Mouse (Mus musculus) lung, adult 2 months (tissue): ENCODE data around the gene Hamp2. TPM values are rescaled to one million over a fixed set of nuclear protein-coding genes. Genes with fewer than 3 reads are reported as not detected.
"Not testable (repeated sequence)": the region's sequence is repeated elsewhere in the genome, so short reads cannot be mapped to it uniquely, and the experiment has no call there.

Source experiments
- DNase-seq: peaks from one replicate; pipeline ENCODE4 v3.0.0; 2022
- H3K4me1 ChIP-seq: fragments of 200-500 bp; 2 replicates; pipeline ENCODE4 v1.6.1; 2011; ENCODE audit warnings: low read length; ENCODE audit not compliant: control insufficient read depth, insufficient read depth
- H3K4me3 ChIP-seq: fragments of 200-500 bp; replicated peaks from 2 replicates; pipeline ENCODE3; 2011; ENCODE audit warnings: low read depth, mild to moderate bottlenecking, control low read depth, low read length; ENCODE audit errors: extremely low read depth
- CTCF ChIP-seq: fragments of 200-500 bp; IDR thresholded peaks from 2 replicates; pipeline ENCODE4 v1.5.1; 2011; ENCODE audit warnings: mild to moderate bottlenecking, low read length, control low read depth; ENCODE audit not compliant: insufficient read depth
- POLR2A ChIP-seq: fragments of 200-500 bp; IDR thresholded peaks from 2 replicates; pipeline ENCODE4 v1.6.1; 2011; ENCODE audit warnings: low read depth, mild to moderate bottlenecking, control low read depth, low read length, borderline replicate concordance; ENCODE audit errors: extremely low read depth
- WGBS: fragments of 180-500 bp; shearing (Covaris S2); methylation state at CpG from one replicate; pipeline ENCODE4 v1.1.7; 2018; 5-methylcytosine and 5-hydroxymethylcytosine counted together
- polyA plus RNA-seq: library from polyadenylated mRNA; depleted of rRNA; stranded (reverse); fragments of >200 nt; gene quantifications from 2 replicates; pipeline ENCODE4 v1.2.3, GENCODE M21; 2012

Hamp2 gene
- polyA plus RNA-seq, 1 experiment: 0.75 TPM

DNA sequence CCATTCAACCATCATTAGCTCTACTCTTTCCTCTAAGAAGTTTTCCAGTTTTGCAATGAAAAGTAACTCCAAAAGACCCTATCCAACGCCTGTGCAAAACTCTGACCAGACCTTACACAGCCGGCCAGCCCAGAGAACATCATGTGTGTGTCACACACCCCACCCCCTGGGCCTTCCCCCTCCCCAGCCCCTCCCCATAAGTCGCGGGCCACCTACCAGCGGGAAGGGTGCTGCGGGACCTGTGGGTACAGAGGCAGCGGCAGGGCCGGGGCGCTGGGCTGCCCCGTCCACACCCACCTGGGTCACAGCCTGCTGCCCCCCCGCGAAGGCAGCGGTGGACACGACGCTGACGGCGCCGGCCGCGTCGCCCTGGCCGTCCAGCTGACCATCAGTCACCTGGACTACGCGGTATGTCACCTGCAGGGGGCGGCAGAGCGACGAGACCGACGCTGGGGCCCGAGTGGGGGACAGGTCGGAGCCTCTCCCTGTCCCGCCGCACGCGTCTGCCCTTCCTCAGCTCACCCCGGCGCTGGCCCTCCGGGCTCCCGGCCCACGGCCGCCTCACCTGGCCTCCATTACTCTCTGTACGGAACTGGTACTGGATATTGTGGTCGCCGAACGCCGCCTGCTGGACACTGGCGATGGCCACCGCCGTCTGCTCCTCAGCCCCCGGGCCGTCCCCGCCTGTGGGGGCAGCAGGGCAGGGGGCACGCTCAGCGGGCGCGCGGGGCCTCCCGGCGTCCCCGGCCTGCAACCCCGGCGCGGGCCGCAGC is 31.3 kb upstream of the Hamp2 start:
- peak overlapping the region; percentile 88 for H3K4me3 ChIP-seq
- H3K4me1 ChIP-seq: peaks cover 7% of the 10 kb centered on the region
- peak; percentile 89 for DNase-seq
- peak; percentile 70; the same call in 1 of the 2 replicates for TF ChIP-seq POLR2A
- TF ChIP-seq CTCF: peak; percentile 41
- under 1% methylated on average over 64 of the region's 64 CpGs for WGBS

DNA sequence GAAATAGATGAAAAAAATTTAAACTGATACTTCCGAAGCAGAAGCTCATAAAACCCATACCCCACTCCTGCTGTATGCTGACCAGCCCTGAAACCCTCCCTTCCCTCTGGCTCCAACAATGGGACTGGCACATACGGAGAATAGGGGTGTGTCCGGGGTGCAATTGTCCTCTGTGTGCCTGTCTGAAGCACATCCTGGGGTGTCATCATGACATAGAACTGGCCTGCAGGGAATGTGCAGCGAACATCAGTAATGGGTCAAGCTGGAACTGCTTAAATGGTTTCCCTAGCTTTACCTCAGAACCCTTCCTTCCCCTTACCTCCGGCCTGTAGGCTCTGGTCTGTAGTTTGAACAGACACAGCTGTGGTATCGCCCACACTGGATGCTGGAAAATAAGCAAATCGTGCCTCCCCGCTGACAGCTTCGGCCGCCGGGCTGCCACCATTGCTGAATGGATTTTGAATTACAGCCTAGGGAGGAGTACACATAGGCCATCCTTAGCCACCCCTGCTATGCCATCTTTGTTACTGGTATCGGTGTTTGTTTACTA is 30.6 kb upstream of the Hamp2 start:
- TF ChIP-seq CTCF (no peak), POLR2A (no peak)
- no peak for DNase-seq
- Histone ChIP-seq H3K4me3 (no peak overlapping the region), H3K4me1 (peaks cover 7% of the 10 kb centered on the region)
- 76% methylated on average over 12 of the region's 12 CpGs for WGBS

DNA sequence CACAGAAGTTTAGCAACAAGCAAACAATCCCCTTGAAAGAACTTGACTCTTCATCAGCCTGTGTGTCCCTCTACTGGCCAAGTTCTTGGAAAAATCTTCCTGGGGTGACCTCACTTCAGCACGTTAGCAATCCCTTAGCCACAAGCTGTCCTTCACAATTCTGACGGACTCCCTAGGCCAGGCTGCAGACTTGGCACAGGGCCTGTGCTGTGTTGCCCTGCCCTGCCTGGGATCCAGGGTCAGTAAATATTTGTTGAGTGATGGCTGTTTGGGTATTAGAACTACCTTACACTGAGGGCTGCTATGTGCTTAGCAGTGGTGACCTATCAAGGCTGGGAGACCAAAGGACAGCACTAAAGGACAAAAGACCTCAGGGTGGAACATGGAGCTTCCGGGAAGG is 29.6 kb upstream of the Hamp2 start:
- DNase-seq: no peak
- H3K4me1 ChIP-seq: peaks cover 7% of the 10 kb centered on the region
- H3K4me3 ChIP-seq: no peak overlapping the region
- TF ChIP-seq POLR2A (no peak), CTCF (no peak)
- whole genome bisulfite sequencing: 54% methylated on average over 3 of the region's 3 CpGs

GRCm38 (mm10) chr7:30953459-30953858 is 29.0 kb upstream of the Hamp2 start:
- H3K4me3 ChIP-seq: no peak overlapping the region
- peaks cover 7% of the 10 kb centered on the region for H3K4me1 ChIP-seq
- TF ChIP-seq POLR2A (no peak), CTCF (no peak)
- WGBS: 78% methylated on average over 6 of the region's 6 CpGs
- DNase-seq: no peak

- H3K4me1 ChIP-seq: peaks cover 2% of the 10 kb centered on the region
- 92% methylated on average over 16 of the region's 16 CpGs for WGBS
- H3K4me3 ChIP-seq: no peak overlapping the region
- no peak for DNase-seq
- no peak for TF ChIP-seq CTCF
- no peak for TF ChIP-seq POLR2A
Observed at GRCm38 (mm10) chr7:30952441-30953265, 28.2 kb upstream of the Hamp2 start.

DNA sequence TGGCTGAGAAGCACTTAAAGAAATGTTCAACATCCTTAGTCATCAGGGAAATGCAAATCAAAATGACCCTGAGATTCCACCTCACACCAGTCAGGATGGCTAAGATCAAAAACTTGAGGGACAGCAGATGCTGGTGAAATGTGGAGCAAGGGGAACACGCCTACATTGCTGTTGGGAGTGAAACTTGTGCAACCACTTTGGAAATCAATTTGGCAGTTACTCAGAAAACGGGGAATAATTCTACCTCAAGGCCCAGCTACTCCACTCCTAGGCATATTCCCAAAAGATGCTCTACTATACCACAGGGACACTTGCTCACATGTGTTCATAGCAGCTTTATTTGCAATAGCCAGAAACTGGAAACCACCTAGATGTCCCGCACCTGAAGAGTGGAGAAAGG is 25.4 kb upstream of the Hamp2 start:
- H3K4me3 ChIP-seq, DNase-seq, H3K4me1 ChIP-seq: not testable (repeated sequence)
- 56% methylated on average over 3 of the region's 3 CpGs for WGBS

DNA sequence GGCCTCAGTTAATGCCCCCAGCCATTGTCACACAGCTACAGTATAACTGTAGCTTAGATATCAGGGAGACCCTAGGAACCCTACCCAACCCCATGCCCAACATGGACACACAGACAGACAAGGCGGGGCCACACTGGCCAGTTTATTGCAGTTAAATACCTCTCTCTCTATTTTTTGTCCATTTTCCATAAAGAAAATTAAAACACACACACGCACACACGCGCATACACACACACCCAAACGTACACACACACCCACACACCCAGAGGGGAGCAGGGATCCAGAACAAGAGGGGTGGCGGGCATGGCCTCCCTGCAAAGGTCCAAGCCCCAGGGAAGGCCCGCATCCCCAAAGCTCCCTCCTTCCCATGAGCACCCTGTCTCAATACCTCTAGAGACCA is 21.4 kb upstream of the Hamp2 start:
- TF ChIP-seq CTCF (no peak), POLR2A (no peak)
- 95% methylated on average over 7 of the region's 7 CpGs for WGBS
- no peak for DNase-seq
- Histone ChIP-seq H3K4me3 (no peak overlapping the region), H3K4me1 (no peaks in the 10 kb centered on the region)

GRCm38 (mm10) chr7:30945466-30945865 is 21.0 kb upstream of the Hamp2 start:
- WGBS: 80% methylated on average over 7 of the region's 7 CpGs
- DNase-seq, H3K4me3 ChIP-seq, H3K4me1 ChIP-seq: not testable (repeated sequence)

GRCm38 (mm10) chr7:30944706-30945105 is 20.2 kb upstream of the Hamp2 start:
- DNase-seq, H3K4me3 ChIP-seq: not testable (repeated sequence)
- 52% methylated on average over 2 of the region's 2 CpGs for WGBS

More at GRCm38 (mm10) chr7:30944706-30945105, 20.2 kb upstream of the Hamp2 start:
- not testable (repeated sequence) for H3K4me1 ChIP-seq
